Mouse (Mus musculus) adrenal gland, postnatal 10 days (tissue): ENCODE measurements at regions not wholly inside any gene's neighbourhood (a gene's known extent, or its start where the extent isn't known, plus 50 kb on each side); places are given as distances from the start of the nearest gene placed in this dataset.

ENCODE experiments used
- DNase-seq: peaks from one replicate; pipeline ENCODE4 v3.0.0; 2021; ENCODE audit warnings: mixed read lengths

DNA sequence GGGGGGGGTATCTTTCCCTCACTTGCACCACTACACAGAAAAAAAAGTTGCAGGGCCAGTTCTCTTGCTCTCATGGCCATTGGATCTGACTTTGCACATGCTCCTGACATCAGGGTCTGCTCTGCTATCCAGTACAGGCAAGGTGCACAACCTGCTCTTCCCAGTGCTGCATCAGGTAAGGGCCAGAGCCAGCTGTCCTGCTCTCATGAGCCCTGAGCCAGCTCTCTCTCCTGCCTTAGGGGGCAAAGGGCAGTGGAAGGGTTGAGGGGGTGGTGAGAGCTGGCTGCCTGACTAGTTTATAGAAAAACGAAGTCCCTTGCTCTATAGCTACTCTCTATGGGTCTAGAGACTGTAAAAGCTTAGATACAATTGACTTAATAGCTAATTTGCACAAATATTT, 927.6 kb downstream of the Rab28 start:
- DNase-seq, result no peak

DNA sequence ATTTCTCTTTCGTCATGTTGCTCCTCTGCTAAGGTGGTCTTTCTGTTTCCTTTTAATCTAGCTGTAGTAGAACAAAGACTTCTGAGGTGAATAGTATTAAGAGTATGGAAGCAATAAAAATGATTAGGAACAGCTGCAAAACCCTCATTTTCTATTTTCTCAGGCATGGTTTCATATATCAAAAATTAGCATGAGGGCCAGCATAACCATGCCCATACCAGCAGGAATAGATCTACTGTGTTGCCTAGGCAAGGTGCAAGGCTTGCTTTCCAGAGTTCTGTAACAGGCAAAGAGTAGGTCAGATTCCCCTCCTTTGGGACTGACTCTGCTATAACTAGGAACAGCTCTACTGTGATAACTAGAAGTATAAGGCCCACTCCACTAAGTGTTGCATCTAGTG, 928.1 kb downstream of the Rab28 start:
- no peak for DNase-seq

GRCm38 (mm10) chr5:40775856-40776255, 932.1 kb downstream of the Rab28 start:
- no peak for DNase-seq

- DNase-seq, result no peak
Observed at GRCm38 (mm10) chr5:40760224-40760623, 947.7 kb downstream of the Rab28 start.

GRCm38 (mm10) chr5:40750044-40750443, 957.9 kb downstream of the Rab28 start:
- peak; percentile 9 for DNase-seq

GRCm38 (mm10) chr5:40735660-40736059, 972.3 kb downstream of the Rab28 start:
- DNase-seq, result no peak

DNA sequence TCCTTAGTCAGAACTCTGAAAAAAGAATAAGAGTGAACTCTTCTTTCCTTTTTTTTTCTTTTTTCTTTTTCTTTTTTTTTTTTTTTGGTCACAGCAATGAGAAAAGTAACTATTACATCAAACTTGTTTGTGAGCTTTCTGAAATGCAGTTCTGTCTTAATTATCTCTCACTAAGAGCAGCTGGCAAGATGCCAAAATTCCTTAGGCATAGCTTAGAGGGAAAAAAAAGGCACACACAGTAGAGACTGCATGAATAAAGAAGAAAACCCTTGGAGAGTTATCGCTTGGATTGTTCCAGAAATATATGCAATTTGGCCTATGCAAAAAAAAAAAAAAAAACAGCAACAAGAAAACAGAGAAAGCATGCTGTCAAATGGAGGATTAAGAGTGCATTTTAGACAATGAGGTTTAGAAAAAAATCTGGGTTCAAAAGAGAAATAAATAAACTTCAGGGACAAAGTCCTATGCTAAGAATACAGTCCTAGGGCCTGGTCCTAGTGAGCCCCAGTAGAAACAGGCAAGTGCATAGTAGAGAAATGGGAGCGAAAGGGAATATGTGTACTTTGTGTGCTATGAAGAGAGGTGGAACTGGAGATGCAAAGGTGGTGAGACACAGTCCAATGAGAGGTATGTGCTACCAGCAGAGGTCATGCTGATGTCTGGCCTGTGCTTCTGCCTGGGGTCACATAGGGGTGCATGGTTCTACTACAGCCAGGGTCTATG, 974.0 kb downstream of the Rab28 start:
- DNase-seq, result no peak

GRCm38 (mm10) chr5:40714497-40715128, 959.3 kb upstream of the Hs3st1 start:
- DNase-seq, result no peak

DNA sequence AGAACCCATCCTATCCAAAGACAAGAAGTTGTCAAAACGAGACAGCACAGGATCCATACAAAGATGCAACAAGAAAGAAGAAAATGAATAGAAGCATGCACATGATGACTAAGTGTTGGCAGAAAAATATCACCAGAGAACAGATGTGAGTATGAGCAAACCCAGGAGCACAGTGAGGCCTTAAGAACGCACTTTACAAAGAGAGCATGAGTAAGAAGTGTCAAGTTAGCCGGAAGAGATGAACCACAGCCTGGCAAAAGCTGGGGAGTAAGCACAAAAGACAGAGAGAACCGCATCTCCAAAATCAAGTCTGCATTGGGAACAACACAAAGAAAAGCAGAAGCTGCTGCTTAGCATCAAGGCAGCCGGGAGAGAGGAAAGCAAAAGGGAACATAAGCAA, 946.4 kb upstream of the Hs3st1 start:
- no peak for DNase-seq

GRCm38 (mm10) chr5:40697517-40698298, 942.4 kb upstream of the Hs3st1 start:
- no peak for DNase-seq
